Mouse (Mus musculus) right cerebral cortex, postnatal 14 days (tissue): ENCODE data around the gene Atg5.

ENCODE experiments used
- DNase-seq: peaks from one replicate; pipeline ENCODE4 v3.0.0; 2022

Atg5 gene

DNA sequence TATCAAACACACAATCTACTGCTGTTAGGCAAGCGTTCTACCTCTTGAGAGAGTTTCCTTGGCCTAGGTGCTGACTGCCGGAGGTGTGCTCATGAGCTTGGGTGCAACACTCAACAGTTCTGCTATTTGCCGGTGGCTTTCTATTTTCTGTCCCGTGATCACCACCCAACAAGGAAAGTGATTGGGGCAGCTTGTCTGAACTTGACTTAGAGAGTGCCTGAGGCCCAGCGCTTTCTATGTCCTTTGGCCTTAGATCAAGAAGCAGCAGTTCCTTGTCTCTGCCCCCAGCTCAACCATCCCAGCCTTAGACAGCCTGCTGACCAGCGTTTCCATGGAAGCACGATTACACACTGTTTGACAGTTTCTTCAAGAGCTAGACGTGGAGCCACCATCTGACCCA, 124.7 kb downstream of the Atg5 start:
- no peak for DNase-seq

- DNase-seq: no peak
These were observed 132.0 kb downstream of the Atg5 start for GRCm38 (mm10) chr10:44400119-44400518.

GRCm38 (mm10) chr10:44400602-44401001, 132.4 kb downstream of the Atg5 start:
- no peak for DNase-seq

- DNase-seq: no peak
These were observed 133.4 kb downstream of the Atg5 start for GRCm38 (mm10) chr10:44401600-44401999.

- DNase-seq: no peak
These were observed 135.3 kb downstream of the Atg5 start for GRCm38 (mm10) chr10:44403415-44403814.

- no peak for DNase-seq
These were observed 140.9 kb downstream of the Atg5 start for GRCm38 (mm10) chr10:44409054-44409453.

DNA sequence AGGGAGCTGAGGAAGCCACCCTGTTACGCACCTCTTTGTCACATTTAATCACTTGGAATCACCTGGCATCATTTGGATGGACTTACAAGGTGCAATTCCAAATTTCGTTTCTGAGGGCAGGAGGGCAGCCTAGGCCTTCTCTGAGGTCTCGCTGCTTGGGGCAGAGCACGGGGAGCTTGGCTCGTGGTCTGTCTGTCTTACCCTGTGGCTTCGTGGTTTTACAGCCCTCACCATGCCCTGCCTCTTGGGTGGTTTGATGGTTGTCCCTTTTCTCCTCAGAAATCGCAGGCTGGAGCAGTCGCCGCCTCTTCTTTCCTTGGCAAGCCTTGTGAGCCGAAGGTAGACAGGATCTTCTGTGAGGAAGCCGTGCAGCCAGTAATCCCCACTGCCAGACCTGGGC, 141.8 kb downstream of the Atg5 start:
- no peak for DNase-seq
